Mouse (Mus musculus) heart, postnatal 36 days (tissue): ENCODE measurements around the gene Tmem35b. TPM values are rescaled to one million over a fixed set of nuclear protein-coding genes. Genes with fewer than 3 reads are reported as not detected.
"Not testable (repeated sequence)": the region's sequence is repeated elsewhere in the genome, so short reads cannot be mapped to it uniquely, and the experiment has no call there.

Experiments used
- DNase-seq, 2 experiments: peaks; one replicate each; pipeline ENCODE4 v3.0.0; 2021 to 2022
- intact Hi-C: fragments of 180-260 bp; cut with DNase I; formaldehyde crosslinking; loops from one replicate; pipeline ENCODE4 v1.15.1; 2025
- total RNA-seq, 2 experiments: library from RNA; stranded (reverse); gene quantifications; 2 replicates each; pipeline ENCODE4 v1.2.3; 2021

Tmem35b gene
- 1 to 10 TPM; 1.8 to 2.0 TPM for total RNA-seq

- intact Hi-C loops, result no loop called here
- DNase-seq, result no peak
Observed at GRCm38 (mm10) chr4:127123391-127123790, at the start of gene Tmem35b. Tmem35b (plus strand) TSS chr4:127123691.

- intact Hi-C loops, result loop anchor here (5.0 kb wide), 2 partner anchors 48 to 167 kb away; partner anchors contain the start of gene Smim12
- no peak for DNase-seq
Observed at GRCm38 (mm10) chr4:127074915-127075314, 48.6 kb upstream of the Tmem35b start.

- DNase-seq, result peak; percentile 95 to 97
Observed at GRCm38 (mm10) chr4:127076875-127077548, 46.5 kb upstream of the Tmem35b start, which contains the start of gene Zmym6. Zmym6 (plus strand) TSS chr4:127077383.

GRCm38 (mm10) chr4:127080806-127081205, 42.7 kb upstream of the Tmem35b start:
- DNase-seq, result no peak
- intact Hi-C loops, result no loop called here

More at GRCm38 (mm10) chr4:127076875-127077548, 46.5 kb upstream of the Tmem35b start, which contains the start of gene Zmym6:
- intact Hi-C loops, result loop anchor here (2.0 to 5.0 kb wide), 3 partner anchors 50 to 165 kb away; partner anchors contain the start of genes Smim12 and Zmym4

- intact Hi-C loops, result no loop called here
- DNase-seq, result no peak
Observed at GRCm38 (mm10) chr4:127083131-127083530, 40.4 kb upstream of the Tmem35b start.

- intact Hi-C loops, result no loop called here
- no peak for DNase-seq
Observed at GRCm38 (mm10) chr4:127085761-127086160, 37.7 kb upstream of the Tmem35b start.

GRCm38 (mm10) chr4:127091188-127091587, 32.3 kb upstream of the Tmem35b start:
- no peak for DNase-seq
- intact Hi-C loops, result no loop called here

- DNase-seq, result no peak
- intact Hi-C loops, result no loop called here
Observed at GRCm38 (mm10) chr4:127095090-127095489, 28.4 kb upstream of the Tmem35b start.

GRCm38 (mm10) chr4:127099552-127099951, 23.9 kb upstream of the Tmem35b start:
- intact Hi-C loops, DNase-seq: not testable (repeated sequence)

GRCm38 (mm10) chr4:127107566-127107965, 15.9 kb upstream of the Tmem35b start:
- DNase-seq, result no peak
- intact Hi-C loops, result no loop called here

- DNase-seq, result no peak
- intact Hi-C loops, result no loop called here
Observed at GRCm38 (mm10) chr4:127110570-127110969, 12.9 kb upstream of the Tmem35b start.

- intact Hi-C loops, result no loop called here
- DNase-seq, result no peak
Observed at GRCm38 (mm10) chr4:127124331-127124730, 840 bp downstream of the Tmem35b start.

GRCm38 (mm10) chr4:127125834-127126463, 2.5 kb downstream of the Tmem35b start:
- DNase-seq, result peak; percentile 76 to 83
- intact Hi-C loops, result no loop called here

GRCm38 (mm10) chr4:127134687-127135086, 11.2 kb downstream of the Tmem35b start:
- intact Hi-C loops, result no loop called here
- no peak for DNase-seq

GRCm38 (mm10) chr4:127137591-127137990, 14.1 kb downstream of the Tmem35b start:
- DNase-seq, result no peak
- intact Hi-C loops, result no loop called here

GRCm38 (mm10) chr4:127138486-127138885, 15.0 kb downstream of the Tmem35b start:
- intact Hi-C loops, result no loop called here
- no peak for DNase-seq

GRCm38 (mm10) chr4:127150031-127150430, 26.5 kb downstream of the Tmem35b start:
- intact Hi-C loops, result no loop called here
- no peak for DNase-seq

- DNase-seq, result no peak
- intact Hi-C loops, result no loop called here
Observed at GRCm38 (mm10) chr4:127153345-127153744, 29.9 kb downstream of the Tmem35b start.

GRCm38 (mm10) chr4:127155757-127156156, 32.3 kb downstream of the Tmem35b start:
- DNase-seq, result no peak
- intact Hi-C loops, result no loop called here

- no peak for DNase-seq
- intact Hi-C loops, result no loop called here
Observed at GRCm38 (mm10) chr4:127157746-127158145, 34.3 kb downstream of the Tmem35b start.

GRCm38 (mm10) chr4:127163926-127164325, 40.4 kb downstream of the Tmem35b start:
- intact Hi-C loops, result no loop called here
- no peak for DNase-seq

- intact Hi-C loops, result no loop called here
- no peak for DNase-seq
Observed at GRCm38 (mm10) chr4:127167096-127167495, 43.6 kb downstream of the Tmem35b start.
